Mouse (Mus musculus): ENCODE data around the gene Susd3.
A peak's percentile ranks its signal among the peaks of the same experiment; 100 is the strongest.

Susd3 gene

DNA sequence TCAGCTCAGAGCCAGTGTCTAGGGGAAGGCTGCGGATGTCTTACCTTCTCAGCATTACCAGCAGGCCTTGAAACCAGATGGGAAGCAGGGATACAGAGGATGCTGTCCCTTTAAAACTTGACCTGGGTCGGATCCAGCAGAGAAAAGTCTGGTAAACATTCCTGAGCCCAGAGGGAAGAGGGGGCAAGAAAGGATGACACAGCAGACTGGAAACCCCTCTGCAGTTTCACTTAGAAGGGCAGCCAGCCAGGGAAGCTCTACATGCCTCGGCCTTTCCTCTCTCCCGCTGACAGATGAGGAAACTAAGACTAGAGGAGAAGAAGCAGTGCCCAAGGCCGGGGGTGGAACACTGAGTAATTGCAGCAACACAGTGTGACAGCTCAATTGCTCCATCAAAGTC is 64.9 kb downstream of the Susd3 start:
- DNase-seq: peak in 1 of 2 experiments; percentile 40

DNA sequence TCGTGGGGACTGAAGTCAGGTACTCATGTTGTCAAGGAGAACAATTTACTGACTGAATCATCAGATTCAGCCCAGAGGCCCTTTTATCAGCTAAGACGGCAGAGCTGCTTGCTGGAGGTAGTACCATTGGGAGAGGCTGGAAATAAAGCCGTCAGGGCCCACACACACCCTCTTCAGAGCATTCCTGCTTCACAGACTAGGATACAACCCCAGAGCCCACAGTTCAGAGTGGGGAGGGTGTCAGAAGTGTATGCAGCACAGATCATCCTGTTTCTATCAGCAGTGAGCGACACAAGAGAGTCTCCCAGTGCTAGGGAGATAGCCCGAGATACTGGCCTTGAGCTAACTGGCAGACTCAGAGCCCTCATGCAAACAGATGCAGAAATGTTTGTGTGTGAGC is 65.3 kb downstream of the Susd3 start:
- no peak for DNase-seq

DNA sequence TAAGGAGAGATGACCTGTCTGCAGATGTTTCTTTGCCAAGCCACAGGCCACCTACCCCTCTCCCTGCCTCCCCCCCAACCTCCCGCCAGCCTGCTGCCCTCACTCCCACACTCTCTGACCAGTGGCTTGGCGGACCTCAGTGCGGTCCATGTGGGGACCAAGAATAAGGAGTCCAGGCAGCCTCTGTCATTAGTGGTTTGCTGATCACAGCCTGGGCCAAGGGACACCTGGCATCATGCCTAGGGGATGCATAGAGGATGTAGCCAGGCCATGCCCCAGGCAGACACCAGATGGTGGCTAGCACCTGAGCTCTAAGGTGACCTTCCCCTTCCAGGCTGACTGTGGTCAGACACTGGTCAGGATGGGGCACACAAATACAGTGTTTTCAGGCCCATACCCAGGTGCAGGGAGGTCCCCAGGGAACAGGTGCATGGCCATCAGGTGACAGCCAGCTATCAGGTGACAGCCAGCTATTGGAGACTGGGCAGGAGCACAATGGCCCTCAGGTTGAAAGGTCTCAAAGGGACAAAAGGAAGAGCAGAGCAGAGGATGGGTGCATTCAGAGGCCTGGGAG is 67.0 kb downstream of the Susd3 start:
- no peak for DNase-seq

DNA sequence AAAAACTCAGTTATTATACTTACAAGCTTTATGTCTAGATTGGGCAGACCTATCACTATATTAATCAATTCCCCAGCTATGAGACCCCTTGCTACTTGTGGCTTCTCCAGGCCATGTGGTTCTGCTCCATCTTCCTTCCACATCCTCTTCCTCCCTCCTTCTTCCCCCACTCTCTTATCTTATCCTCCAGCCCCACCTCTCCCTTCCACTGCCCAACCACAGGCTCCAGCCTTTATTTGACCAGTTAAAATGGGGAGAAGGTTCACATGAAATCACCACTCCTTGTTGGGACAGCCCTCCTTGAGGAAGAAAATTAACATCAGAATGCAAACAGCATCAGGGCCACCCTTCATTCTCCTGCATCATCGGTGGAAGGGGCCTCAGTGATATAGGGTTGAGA is 67.8 kb downstream of the Susd3 start:
- DNase-seq: no peak

Measured in kidney, adult 8-10 months (tissue).